Mouse (Mus musculus): Measurements from ENCODE around the gene Tnk1. TPM values are rescaled to one million over a fixed set of nuclear protein-coding genes. Genes with fewer than 3 reads are reported as not detected.

Gene Tnk1
- polyA plus RNA-seq, 1 experiment from 2014 or later = 3.2 TPM

DNA sequence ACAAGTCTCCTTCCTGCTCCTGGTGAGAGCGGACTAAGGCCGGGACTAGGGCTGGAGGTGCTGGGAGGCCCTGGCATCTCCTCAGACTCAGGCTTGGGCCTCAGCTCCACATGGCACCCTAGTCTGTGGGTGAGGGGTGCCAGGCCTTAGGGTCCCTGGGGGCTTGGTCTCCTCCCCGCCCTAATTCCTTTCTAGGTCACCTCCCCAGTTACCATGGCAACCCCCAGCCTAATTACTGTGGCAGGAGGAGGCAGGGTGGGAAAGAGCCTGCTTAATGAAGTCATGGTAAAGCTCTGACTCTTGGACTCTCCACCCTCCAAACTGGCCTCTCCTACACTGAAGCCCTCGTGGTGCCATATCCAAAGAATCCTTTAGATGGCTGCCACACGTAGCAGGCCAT lies 29.7 kb downstream of the Tnk1 start:
- H3K27me3 ChIP-seq (replicated peaks; ENCODE audit: control insufficient read depth, insufficient read depth, low read length) = no peaks in the 10 kb centered on the region
- 86% methylated on average over 5 of the region's 5 CpGs for WGBS
- no peak overlapping the region for H3K4me2 ChIP-seq (ENCODE audit: low read depth, low read length)
- H3K27ac ChIP-seq (replicated peaks; ENCODE audit: low read depth, low read length) = no peak overlapping the region
- H3K4me1 ChIP-seq (ENCODE audit: control insufficient read depth, insufficient read depth, low read length) = peaks cover 3% of the 10 kb centered on the region; the same call in 1 of the 2 replicates
- no peaks in the 10 kb centered on the region for H3K9me3 ChIP-seq (ENCODE audit: control insufficient read depth, low read length)
- ATAC-seq (ENCODE audit: low read depth) = no peak
- no peak overlapping the region for H3K4me3 ChIP-seq (ENCODE audit: low read depth, low read length)
- DNase-seq (ENCODE audit: low spot score) = no peak
- peaks cover 86% of the 10 kb centered on the region for H3K36me3 ChIP-seq (ENCODE audit: control insufficient read depth, insufficient read depth, low read length)
- no peak overlapping the region for H3K9ac ChIP-seq (ENCODE audit: low read depth, low read length)

- Histone ChIP-seq H3K9ac (ENCODE audit: low read depth, low read length) (no peak overlapping the region), H3K4me1 (ENCODE audit: control insufficient read depth, insufficient read depth, low read length) (no peaks in the 10 kb centered on the region), H3K4me3 (ENCODE audit: low read depth, low read length) (no peak overlapping the region), H3K27me3 (replicated peaks; ENCODE audit: control insufficient read depth, insufficient read depth, low read length) (no peaks in the 10 kb centered on the region), H3K4me2 (ENCODE audit: low read depth, low read length) (no peak overlapping the region), H3K27ac (replicated peaks; ENCODE audit: low read depth, low read length) (no peak overlapping the region), H3K36me3 (ENCODE audit: control insufficient read depth, insufficient read depth, low read length) (peaks cover 44% of the 10 kb centered on the region), H3K9me3 (ENCODE audit: control insufficient read depth, low read length) (no peaks in the 10 kb centered on the region)
- 79% methylated on average over 2 of the region's 2 CpGs for WGBS
- ATAC-seq (ENCODE audit: low read depth) (no peak), DNase-seq (ENCODE audit: low spot score) (no peak)
These were observed 35.1 kb downstream of the Tnk1 start for GRCm38 (mm10) chr11:69823456-69823855.

DNA sequence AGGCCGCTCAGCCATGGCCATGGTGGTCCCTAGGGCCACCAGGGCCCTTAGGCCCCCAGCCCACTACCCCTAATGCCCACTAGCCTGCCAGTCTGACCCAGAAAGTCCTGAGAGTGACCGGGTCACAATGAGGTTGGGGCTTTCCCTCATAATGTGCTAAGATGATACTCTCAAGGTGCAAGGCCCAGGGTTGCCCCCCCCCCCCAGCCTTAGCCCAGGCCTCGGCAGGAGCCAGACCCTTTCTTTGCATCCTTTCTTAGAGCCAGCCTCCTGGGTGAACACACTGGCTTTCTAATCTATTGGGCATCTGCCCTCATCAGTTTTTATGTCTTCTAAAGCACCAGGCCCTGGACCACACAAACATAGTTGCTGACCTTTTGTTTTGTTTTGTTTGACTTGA lies 36.5 kb downstream of the Tnk1 start, which contains the start of gene Spem1:
Gene Spem1, minus strand, starts transcription at position 101 of the 400 bp plus-strand sequence.
- Histone ChIP-seq H3K4me3 (ENCODE audit: low read depth, low read length) (no peak within 1 kb of the TSS), H3K4me2 (ENCODE audit: low read depth, low read length) (no peak within 1 kb of the TSS), H3K9me3 (ENCODE audit: control insufficient read depth, low read length) (peaks cover 12% of the 10 kb centered on the region), H3K27me3 (replicated peaks; ENCODE audit: control insufficient read depth, insufficient read depth, low read length) (no peaks in the 10 kb centered on the region), H3K9ac (ENCODE audit: low read depth, low read length) (no peak within 1 kb of the TSS), H3K4me1 (ENCODE audit: control insufficient read depth, insufficient read depth, low read length) (no peaks in the 10 kb centered on the region), H3K36me3 (ENCODE audit: control insufficient read depth, insufficient read depth, low read length) (peaks cover 30% of the 10 kb centered on the region), H3K27ac (replicated peaks; ENCODE audit: low read depth, low read length) (no peak within 1 kb of the TSS)
- no peak for DNase-seq (ENCODE audit: low spot score)
- WGBS = 95% methylated on average over 2 of the region's 3 CpGs
- no peak for ATAC-seq (ENCODE audit: low read depth)

DNA sequence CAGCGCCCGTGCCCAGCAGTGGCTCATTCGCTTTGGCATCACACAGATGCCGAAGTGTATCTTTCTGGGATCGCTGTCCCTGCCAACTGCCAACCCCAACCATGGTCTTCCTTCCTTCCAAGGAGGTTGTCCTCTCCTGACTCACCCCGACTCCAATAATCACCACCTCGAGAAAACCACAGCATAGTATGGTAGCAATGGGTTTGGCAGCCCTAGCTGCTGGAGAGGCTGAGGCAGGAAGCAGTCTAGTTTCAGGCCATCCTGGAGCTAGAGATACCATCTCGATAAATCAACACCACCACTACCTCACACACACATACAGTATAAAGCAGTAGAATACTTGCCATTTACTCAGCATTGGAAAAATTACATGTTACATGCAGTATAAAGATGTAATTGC lies 39.7 kb downstream of the Tnk1 start:
- Histone ChIP-seq H3K9ac (ENCODE audit: low read depth, low read length) (no peak overlapping the region), H3K9me3 (ENCODE audit: control insufficient read depth, low read length) (peaks cover 12% of the 10 kb centered on the region), H3K4me1 (ENCODE audit: control insufficient read depth, insufficient read depth, low read length) (no peaks in the 10 kb centered on the region), H3K27me3 (replicated peaks; ENCODE audit: control insufficient read depth, insufficient read depth, low read length) (no peaks in the 10 kb centered on the region), H3K27ac (replicated peaks; ENCODE audit: low read depth, low read length) (no peak overlapping the region), H3K4me3 (ENCODE audit: low read depth, low read length) (no peak overlapping the region), H3K36me3 (ENCODE audit: control insufficient read depth, insufficient read depth, low read length) (no peaks in the 10 kb centered on the region), H3K4me2 (ENCODE audit: low read depth, low read length) (no peak overlapping the region)
- DNase-seq (ENCODE audit: low spot score) (no peak), ATAC-seq (ENCODE audit: low read depth) (no peak)
- 90% methylated on average over 8 of the region's 8 CpGs for WGBS

DNA sequence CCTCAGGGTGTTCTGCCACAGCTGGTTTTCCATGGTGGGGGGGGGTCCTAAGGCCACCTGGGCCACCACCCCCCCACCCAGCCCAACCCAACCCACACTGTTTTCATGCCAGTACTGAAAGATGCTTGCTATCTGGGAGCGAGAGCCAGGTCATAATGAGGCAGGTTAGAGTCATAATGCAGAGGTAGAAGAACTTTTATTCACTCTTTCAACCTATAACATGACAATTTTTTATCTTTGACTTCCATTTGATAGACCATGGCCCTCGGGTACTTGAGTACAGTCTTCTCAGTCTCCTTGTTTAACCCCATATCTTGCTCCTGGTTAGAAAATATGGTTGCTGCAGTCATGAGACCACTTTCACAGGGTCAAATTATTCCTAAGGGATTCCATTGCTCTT lies 40.2 kb downstream of the Tnk1 start, which contains the start of gene Spem2:
Gene Spem2, minus strand, starts transcription at position 101 of the 400 bp plus-strand sequence.
- H3K36me3 ChIP-seq (ENCODE audit: control insufficient read depth, insufficient read depth, low read length) = no peaks in the 10 kb centered on the region
- no peak within 1 kb of the TSS for H3K4me2 ChIP-seq (ENCODE audit: low read depth, low read length)
- H3K4me1 ChIP-seq (ENCODE audit: control insufficient read depth, insufficient read depth, low read length) = no peaks in the 10 kb centered on the region
- no peak within 1 kb of the TSS for H3K9ac ChIP-seq (ENCODE audit: low read depth, low read length)
- H3K27ac ChIP-seq (replicated peaks; ENCODE audit: low read depth, low read length) = no peak within 1 kb of the TSS
- H3K27me3 ChIP-seq (replicated peaks; ENCODE audit: control insufficient read depth, insufficient read depth, low read length) = no peaks in the 10 kb centered on the region
- H3K4me3 ChIP-seq (ENCODE audit: low read depth, low read length) = no peak within 1 kb of the TSS
- WGBS = 84% methylated on average over 2 of the region's 2 CpGs
- no peak for ATAC-seq (ENCODE audit: low read depth)
- H3K9me3 ChIP-seq (ENCODE audit: control insufficient read depth, low read length) = peaks cover 12% of the 10 kb centered on the region
- no peak for DNase-seq (ENCODE audit: low spot score)

DNA sequence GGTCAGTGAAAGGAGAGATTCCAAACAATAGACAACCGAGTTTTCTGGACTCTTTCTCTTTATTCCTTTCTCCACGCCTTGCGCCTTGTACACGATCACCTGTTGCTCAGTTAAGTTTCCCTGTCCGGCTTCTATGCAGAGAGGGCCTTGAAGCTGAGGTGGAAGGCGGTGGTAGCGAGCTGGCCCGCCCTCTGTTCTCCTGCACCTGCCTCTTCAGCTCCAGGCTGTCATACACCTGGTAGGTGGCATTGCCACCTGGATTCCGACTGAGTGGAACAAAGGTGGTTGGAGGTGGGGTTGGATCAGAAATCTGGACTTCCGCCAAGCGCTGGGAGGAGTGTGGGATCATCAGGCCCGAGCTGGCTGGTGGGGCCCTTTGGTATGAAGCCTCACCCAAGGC lies 42.0 kb downstream of the Tnk1 start:
- Histone ChIP-seq H3K9ac (ENCODE audit: low read depth, low read length) (no peak overlapping the region), H3K36me3 (ENCODE audit: control insufficient read depth, insufficient read depth, low read length) (no peaks in the 10 kb centered on the region), H3K4me3 (ENCODE audit: low read depth, low read length) (no peak overlapping the region), H3K27ac (replicated peaks; ENCODE audit: low read depth, low read length) (no peak overlapping the region), H3K9me3 (ENCODE audit: control insufficient read depth, low read length) (peaks cover 12% of the 10 kb centered on the region), H3K27me3 (replicated peaks; ENCODE audit: control insufficient read depth, insufficient read depth, low read length) (no peaks in the 10 kb centered on the region), H3K4me2 (ENCODE audit: low read depth, low read length) (no peak overlapping the region), H3K4me1 (ENCODE audit: control insufficient read depth, insufficient read depth, low read length) (no peaks in the 10 kb centered on the region)
- ATAC-seq (ENCODE audit: low read depth) = no peak
- 93% methylated on average over 12 of the region's 12 CpGs for WGBS
- no peak for DNase-seq (ENCODE audit: low spot score)

DNA sequence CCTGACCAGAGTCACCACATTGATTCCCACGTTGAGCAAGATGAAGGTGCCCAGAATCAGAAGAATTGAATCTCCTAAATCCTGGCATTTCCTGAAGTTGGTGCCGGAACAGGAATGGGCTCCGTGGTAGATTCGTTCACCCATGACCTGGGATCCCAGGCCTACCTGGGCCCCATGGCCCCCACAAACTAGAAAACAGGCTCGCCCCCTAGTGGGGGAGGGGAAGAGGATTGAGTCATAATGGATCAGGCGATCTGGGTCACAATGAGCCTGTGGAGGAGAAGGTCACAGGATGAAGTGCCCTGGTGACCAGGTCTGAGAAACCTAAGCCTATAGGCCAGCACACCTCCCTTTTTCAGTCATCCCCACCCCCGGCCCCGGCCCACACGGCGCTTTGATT lies 43.4 kb downstream of the Tnk1 start, which contains the start of gene Gm39566:
Gene Gm39566, minus strand, starts transcription at position 144 of the 400 bp plus-strand sequence.
- Histone ChIP-seq H3K4me3 (ENCODE audit: low read depth, low read length) (no peak within 1 kb of the TSS), H3K9ac (ENCODE audit: low read depth, low read length) (no peak within 1 kb of the TSS), H3K36me3 (ENCODE audit: control insufficient read depth, insufficient read depth, low read length) (no peaks in the 10 kb centered on the region), H3K4me2 (ENCODE audit: low read depth, low read length) (no peak within 1 kb of the TSS), H3K4me1 (ENCODE audit: control insufficient read depth, insufficient read depth, low read length) (no peaks in the 10 kb centered on the region), H3K9me3 (ENCODE audit: control insufficient read depth, low read length) (peaks cover 12% of the 10 kb centered on the region), H3K27me3 (replicated peaks; ENCODE audit: control insufficient read depth, insufficient read depth, low read length) (no peaks in the 10 kb centered on the region), H3K27ac (replicated peaks; ENCODE audit: low read depth, low read length) (no peak within 1 kb of the TSS)
- no peak for ATAC-seq (ENCODE audit: low read depth)
- WGBS = 61% methylated on average over 10 of the region's 10 CpGs
- DNase-seq (ENCODE audit: low spot score) = no peak

DNA sequence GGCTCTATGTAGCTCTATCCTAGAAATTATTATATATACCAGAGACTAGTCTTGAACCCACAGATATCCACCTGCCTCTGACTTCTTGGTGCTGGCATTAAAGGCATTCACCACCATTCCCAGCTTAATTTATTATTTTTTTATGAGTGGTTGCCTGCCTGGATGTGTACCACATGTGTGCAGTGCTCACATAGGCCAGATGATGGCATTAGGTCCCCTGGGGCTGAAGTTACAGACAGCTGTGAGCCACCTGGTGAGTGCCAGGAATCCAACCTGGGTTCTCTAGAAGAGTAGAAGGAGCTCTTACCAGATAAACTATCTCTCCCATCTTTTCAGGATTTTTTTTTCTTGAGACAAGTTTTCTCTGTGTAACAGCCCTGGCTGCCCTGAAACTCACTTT lies 48.2 kb downstream of the Tnk1 start:
- no peaks in the 10 kb centered on the region for H3K9me3 ChIP-seq (ENCODE audit: control insufficient read depth, low read length)
- H3K27ac ChIP-seq (replicated peaks; ENCODE audit: low read depth, low read length) = no peak overlapping the region
- no peak overlapping the region for H3K9ac ChIP-seq (ENCODE audit: low read depth, low read length)
- peaks cover 7% of the 10 kb centered on the region for H3K27me3 ChIP-seq (replicated peaks; ENCODE audit: control insufficient read depth, insufficient read depth, low read length)
- H3K36me3 ChIP-seq (ENCODE audit: control insufficient read depth, insufficient read depth, low read length) = no peaks in the 10 kb centered on the region
- H3K4me2 ChIP-seq (ENCODE audit: low read depth, low read length) = no peak overlapping the region
- ATAC-seq (ENCODE audit: low read depth) (no peak), DNase-seq (ENCODE audit: low spot score) (no peak)
- H3K4me3 ChIP-seq (ENCODE audit: low read depth, low read length) = no peak overlapping the region
- H3K4me1 ChIP-seq (ENCODE audit: control insufficient read depth, insufficient read depth, low read length) = no peaks in the 10 kb centered on the region

DNA sequence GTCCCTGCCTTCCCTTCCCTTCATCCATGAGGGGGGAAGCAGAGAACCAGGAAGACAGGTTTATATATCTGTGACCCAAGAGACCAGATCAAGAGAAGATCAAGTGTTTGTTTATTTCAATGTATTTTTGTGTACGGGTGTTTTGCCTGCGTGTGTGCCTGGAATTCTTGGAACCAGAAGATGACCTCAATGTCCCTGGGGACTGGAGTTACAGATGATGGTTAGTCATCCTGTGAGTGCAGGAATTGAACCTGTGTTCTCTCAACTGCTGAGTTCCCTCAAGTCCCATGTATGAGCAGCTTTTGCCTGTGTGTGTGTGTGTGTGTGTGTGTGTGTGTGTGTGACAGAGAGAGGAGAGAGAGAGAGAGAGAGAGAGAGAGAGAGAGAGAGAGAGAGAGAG lies 50.9 kb downstream of the Tnk1 start:
- WGBS = 72% methylated on average over 2 of the region's 2 CpGs
- H3K27ac ChIP-seq (replicated peaks; ENCODE audit: low read depth, low read length) = no peak overlapping the region
- peaks cover 28% of the 10 kb centered on the region for H3K27me3 ChIP-seq (replicated peaks; ENCODE audit: control insufficient read depth, insufficient read depth, low read length)
- no peak overlapping the region for H3K9ac ChIP-seq (ENCODE audit: low read depth, low read length)
- no peak overlapping the region for H3K4me3 ChIP-seq (ENCODE audit: low read depth, low read length)
- DNase-seq (ENCODE audit: low spot score) = no peak
- ATAC-seq (ENCODE audit: low read depth) = no peak
- H3K4me1 ChIP-seq (ENCODE audit: control insufficient read depth, insufficient read depth, low read length) = peaks cover 22% of the 10 kb centered on the region
- H3K36me3 ChIP-seq (ENCODE audit: control insufficient read depth, insufficient read depth, low read length) = no peaks in the 10 kb centered on the region
- no peak overlapping the region for H3K4me2 ChIP-seq (ENCODE audit: low read depth, low read length)
- H3K9me3 ChIP-seq (ENCODE audit: control insufficient read depth, low read length) = no peaks in the 10 kb centered on the region

Data from embryonic facial prominence, embryonic 14.5 days (tissue).